Mouse (Mus musculus): ENCODE data around the gene Fgd4. TPM values are rescaled to one million over a fixed set of nuclear protein-coding genes. Genes with fewer than 3 reads are reported as not detected.
"Not testable (repeated sequence)": the region's sequence is repeated elsewhere in the genome, so short reads cannot be mapped to it uniquely, and the experiment has no call there.

Fgd4 gene
- polyA plus RNA-seq, 1 experiment, result 17.0 TPM

DNA sequence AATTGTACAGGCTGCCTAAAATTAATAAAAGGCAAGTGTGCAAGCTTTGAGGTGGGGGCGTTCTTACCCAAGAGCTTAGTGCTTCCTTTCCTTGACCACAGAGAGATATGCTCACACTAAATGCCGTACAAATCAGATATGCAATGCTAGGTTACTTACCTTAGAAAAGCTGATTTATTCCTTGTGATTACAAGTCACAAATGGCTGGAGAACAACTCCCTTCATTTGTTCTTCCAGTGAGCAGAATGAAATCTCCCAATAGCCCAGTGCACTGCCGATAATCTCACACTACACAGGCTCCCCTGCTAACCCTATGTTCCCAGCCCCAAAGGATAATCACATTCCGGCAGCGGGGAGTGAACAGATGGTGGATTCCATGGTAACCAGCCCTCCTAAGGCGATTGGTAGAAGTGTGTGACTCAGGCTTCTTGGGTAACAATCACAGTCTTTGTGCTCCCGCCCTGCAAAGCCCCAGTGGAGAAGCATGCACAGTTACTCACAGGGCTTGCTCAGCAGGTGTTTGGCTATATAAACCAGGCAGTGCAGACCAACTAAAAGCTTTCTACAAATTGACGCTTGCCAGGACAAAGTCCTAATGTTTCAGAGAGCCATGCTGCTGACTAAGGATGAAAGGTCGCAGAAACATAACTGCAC, 40.3 kb downstream of the Fgd4 start:
- no peak overlapping the region for H3K27ac ChIP-seq (replicated peaks; ENCODE audit: low read depth, low read length)
- H3K4me1 ChIP-seq (ENCODE audit: control insufficient read depth, insufficient read depth, insufficient read length, low read length), result no peaks in the 10 kb centered on the region
- H3K4me3 ChIP-seq (ENCODE audit: insufficient read depth, low read depth, low read length), result no peak overlapping the region

DNA sequence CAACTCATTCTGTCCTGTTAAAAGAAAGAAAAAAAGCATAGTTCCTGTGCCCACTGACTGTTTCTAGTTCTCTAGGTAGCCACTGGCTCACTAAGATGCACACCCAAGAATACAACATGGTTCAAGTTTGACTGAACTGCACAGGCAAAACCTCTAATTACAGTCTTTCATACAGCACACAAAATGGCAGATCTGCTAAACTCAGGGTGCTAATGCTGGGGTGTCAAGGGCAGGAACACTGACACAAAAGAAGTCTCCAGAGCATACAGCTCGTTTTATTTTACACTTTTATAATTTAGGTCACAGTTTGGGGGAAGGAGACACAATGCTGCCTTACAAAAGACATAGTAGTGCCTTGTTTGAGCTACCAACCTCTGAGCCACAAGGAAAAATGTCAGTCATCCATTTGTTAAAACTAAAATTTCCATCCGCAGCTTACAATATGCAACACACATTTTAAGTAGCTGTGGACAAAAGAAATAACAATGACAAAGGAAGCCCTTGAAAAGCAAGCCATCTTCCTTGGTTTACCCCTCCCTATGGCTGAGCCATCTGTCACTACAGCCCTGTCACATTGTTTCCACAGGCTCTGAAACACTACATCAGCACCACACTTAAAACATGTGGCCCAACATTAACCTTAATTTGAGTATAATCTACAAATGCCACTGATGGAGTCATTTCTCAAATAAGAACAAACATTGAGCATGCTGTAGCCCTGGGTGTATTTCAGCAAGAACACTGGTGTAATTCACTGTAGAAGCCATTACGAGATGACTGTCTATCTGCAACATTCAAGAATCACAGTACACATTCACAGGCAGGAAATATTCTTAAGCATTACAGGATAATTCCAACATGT, 41.1 kb downstream of the Fgd4 start:
- no peak overlapping the region for H3K4me3 ChIP-seq (ENCODE audit: insufficient read depth, low read depth, low read length)
- H3K4me1 ChIP-seq (ENCODE audit: control insufficient read depth, insufficient read depth, insufficient read length, low read length), result no peaks in the 10 kb centered on the region
- H3K27ac ChIP-seq (replicated peaks; ENCODE audit: low read depth, low read length), result no peak overlapping the region

DNA sequence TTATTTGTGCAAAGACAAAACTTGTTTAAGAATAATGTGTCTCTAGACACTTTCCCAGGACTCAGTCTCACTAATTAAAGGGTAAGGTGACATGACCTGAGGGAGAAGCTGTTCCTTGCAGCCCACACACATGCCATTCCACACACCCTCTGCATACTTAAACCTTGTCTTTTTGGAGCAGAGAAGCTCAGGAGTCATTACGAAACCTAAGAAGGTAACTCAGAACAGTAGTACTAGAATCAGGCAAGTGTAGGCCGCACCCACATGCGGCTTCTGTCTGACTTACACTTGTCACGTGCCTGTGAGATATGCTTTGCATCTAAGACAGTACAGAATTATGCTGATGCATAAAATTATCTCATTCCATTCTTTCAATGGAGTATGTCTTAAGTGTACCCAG, 42.6 kb downstream of the Fgd4 start:
- Histone ChIP-seq H3K4me3 (ENCODE audit: insufficient read depth, low read depth, low read length) (no peak overlapping the region), H3K27ac (replicated peaks; ENCODE audit: low read depth, low read length) (no peak overlapping the region), H3K4me1 (ENCODE audit: control insufficient read depth, insufficient read depth, insufficient read length, low read length) (no peaks in the 10 kb centered on the region)

DNA sequence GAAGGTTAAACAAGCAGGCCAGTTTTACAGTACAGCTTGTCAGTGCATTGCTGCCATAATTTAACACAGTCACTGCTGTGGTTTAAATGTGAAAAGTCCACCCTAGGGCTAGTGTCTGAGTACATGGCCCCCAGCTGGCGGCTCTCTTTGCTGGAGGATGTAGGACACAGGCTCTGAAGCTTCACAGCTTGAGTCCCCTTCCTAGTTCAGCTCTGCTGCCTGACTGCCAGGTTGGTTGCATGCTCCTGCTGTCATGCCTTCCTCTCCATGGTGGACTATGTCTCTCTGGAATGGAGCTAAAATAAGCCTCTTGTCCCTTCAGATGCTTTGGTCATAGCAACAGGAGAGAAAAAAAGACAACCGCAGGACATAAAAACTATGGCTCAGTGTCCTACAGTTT, 46.3 kb downstream of the Fgd4 start:
- no peaks in the 10 kb centered on the region for H3K4me1 ChIP-seq (ENCODE audit: control insufficient read depth, insufficient read depth, insufficient read length, low read length)
- H3K4me3 ChIP-seq (ENCODE audit: insufficient read depth, low read depth, low read length), result no peak overlapping the region
- no peak overlapping the region for H3K27ac ChIP-seq (replicated peaks; ENCODE audit: low read depth, low read length)

DNA sequence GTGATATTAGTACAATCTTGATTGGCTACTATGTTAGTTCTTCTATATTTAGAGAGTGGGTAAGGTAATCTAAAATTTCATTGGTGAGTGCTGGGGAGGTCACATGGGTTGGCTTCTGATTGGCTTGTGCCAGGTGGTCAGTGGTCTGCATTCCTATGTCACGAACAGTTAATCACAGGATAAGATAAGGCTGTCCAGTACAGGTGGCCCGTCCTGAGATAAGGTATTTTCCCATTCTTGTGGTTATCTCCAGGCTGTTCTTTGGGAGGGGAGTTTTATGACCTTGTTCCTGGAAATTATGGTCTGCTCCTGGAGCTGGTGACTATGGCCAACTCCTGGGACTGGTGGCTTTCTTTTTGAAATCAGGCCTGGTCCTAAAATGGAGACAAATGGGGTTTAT, 48.2 kb downstream of the Fgd4 start:
- Histone ChIP-seq H3K4me3 (ENCODE audit: insufficient read depth, low read depth, low read length) (no peak overlapping the region), H3K4me1 (ENCODE audit: control insufficient read depth, insufficient read depth, insufficient read length, low read length) (no peaks in the 10 kb centered on the region), H3K27ac (replicated peaks; ENCODE audit: low read depth, low read length) (no peak overlapping the region)

DNA sequence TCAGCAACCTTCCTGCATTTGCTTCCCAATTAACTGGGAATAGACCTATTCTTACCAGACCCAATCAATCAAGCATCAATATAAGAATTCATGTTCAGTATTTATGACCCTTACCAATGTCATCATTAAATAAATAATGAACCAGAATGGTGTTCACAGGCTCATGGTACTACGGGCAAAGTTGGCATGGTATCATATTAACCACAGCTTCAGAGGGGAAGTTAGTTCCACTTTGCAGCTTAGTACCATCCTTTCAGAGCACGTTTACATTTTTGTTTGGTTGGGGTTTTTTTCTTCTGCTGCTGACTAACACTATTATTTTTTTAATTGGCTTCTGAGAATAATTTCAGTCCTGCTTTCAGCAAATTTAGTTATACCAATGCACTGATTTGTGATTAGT, 51.2 kb downstream of the Fgd4 start:
- Histone ChIP-seq H3K27ac (replicated peaks; ENCODE audit: low read depth, low read length) (no peak overlapping the region), H3K4me3 (ENCODE audit: insufficient read depth, low read depth, low read length) (no peak overlapping the region), H3K4me1 (ENCODE audit: control insufficient read depth, insufficient read depth, insufficient read length, low read length) (no peaks in the 10 kb centered on the region)

DNA sequence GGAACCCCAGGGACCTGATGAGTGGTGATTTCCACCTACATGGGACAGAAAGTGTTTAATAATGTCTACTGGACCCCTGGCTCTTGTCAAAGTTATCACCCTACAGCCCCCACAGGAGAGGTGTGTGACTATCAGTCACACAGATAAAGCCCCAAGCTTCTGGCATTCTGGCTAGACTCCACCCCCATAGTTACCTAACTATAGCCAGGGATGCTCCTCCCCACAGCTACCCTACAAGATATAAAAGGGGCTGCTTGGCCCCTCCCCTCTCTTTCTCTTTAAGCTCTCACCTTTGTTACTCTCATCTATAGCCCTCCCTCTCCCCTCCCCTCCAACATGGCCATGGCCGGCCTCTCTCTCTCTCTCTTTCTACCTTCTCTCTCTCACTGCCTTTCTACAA, 53.7 kb downstream of the Fgd4 start:
- Histone ChIP-seq H3K4me3 (ENCODE audit: insufficient read depth, low read depth, low read length) (no peak overlapping the region), H3K4me1 (ENCODE audit: control insufficient read depth, insufficient read depth, insufficient read length, low read length) (peaks cover 3% of the 10 kb centered on the region), H3K27ac (replicated peaks; ENCODE audit: low read depth, low read length) (no peak overlapping the region)

DNA sequence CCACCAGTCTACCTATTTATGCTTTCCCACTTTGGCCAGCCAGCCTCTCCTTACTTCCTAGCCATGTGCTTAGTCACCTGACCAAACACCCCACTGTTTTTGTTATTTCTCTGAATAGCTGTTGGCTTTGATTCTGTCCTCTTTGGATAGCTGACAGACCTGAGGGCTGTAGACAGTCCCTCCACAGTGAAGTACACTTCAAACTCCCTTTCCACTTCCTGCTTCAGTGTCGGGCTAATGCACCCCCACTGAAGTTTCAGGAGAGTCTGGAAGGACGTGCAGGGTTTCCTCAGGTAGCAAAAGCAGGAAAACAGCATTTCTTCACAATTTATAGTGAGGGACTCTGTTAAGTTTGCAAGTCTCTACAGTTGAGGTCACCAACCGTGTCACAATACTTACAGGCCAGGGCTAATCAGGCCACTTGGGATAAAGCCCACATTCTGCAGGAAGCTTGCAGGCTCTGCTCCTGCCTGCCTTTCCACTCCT, 57.4 kb downstream of the Fgd4 start:
- Histone ChIP-seq H3K27ac (replicated peaks; ENCODE audit: low read depth, low read length) (0 out of 2 replicates have a peak overlapping the region, but pooled peaks have one; percentile 8), H3K4me1 (ENCODE audit: control insufficient read depth, insufficient read depth, insufficient read length, low read length) (peaks cover 3% of the 10 kb centered on the region), H3K4me3 (ENCODE audit: insufficient read depth, low read depth, low read length) (no peak overlapping the region)

DNA sequence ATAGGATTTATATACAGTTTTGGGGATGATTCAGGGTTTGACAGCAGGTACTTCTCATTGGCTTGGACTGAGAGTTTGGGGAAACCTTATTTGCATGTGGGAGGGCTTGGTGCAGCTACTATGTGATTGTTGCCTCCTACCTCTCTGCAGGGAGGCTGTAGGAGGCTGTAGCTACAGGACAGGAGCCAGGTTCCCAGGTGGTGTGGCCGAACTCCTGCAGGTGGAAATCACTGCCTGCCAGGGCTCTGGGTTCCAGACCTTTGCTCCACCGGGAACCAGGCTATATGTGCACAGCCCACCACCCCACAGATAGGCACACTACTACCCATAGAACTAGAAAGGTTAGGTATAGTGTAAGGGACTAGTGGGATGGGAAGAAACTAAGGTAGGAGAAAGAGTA, 61.0 kb downstream of the Fgd4 start:
- not testable (repeated sequence) for H3K27ac ChIP-seq (replicated peaks; ENCODE audit: low read depth, low read length); H3K4me1 ChIP-seq (ENCODE audit: control insufficient read depth, insufficient read depth, insufficient read length, low read length); H3K4me3 ChIP-seq (ENCODE audit: insufficient read depth, low read depth, low read length)

DNA sequence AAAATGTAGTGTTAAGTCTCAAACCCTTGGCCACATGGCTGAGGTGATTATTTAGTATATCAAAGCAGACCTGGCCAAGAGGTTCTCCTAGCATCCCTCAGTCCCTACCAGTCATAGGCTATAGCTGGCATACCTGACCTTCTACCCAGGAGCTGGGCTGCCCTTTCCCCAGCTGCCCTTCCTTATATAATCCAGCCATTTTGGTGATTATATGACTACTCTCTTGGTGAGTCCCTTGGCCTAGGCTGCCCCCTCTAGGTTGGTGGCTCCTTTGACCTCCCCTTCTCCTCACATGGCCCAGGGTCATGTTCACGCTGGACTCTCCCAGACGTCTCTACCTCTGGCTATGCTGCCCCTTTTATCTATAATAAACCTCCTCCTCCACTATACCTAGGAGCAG, 65.1 kb downstream of the Fgd4 start:
- H3K27ac ChIP-seq (replicated peaks; ENCODE audit: low read depth, low read length), result no peak overlapping the region
- no peaks in the 10 kb centered on the region for H3K4me1 ChIP-seq (ENCODE audit: control insufficient read depth, insufficient read depth, insufficient read length, low read length)
- H3K4me3 ChIP-seq (ENCODE audit: insufficient read depth, low read depth, low read length), result no peak overlapping the region

DNA sequence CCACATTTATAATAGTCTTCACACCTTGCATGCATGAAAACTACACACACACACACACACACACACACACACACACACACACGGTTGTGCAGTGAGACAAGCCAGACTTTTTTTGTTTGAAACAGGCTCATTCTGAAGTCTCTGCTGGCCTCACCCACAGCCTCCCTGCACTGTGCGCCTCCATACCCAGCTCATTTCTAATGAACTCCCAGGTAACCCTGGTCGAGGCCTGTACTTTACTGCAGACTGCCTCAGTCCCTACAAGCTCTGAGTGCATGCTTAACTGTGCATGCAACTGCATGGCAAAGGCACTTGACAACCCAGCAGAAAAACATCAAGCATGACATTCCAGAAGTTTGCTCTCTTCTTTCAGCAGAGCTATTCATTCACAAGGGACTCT, 72.3 kb downstream of the Fgd4 start:
- Histone ChIP-seq H3K4me1 (ENCODE audit: control insufficient read depth, insufficient read depth, insufficient read length, low read length) (peaks cover 9% of the 10 kb centered on the region), H3K27ac (replicated peaks; ENCODE audit: low read depth, low read length) (no peak overlapping the region), H3K4me3 (ENCODE audit: insufficient read depth, low read depth, low read length) (no peak overlapping the region)

DNA sequence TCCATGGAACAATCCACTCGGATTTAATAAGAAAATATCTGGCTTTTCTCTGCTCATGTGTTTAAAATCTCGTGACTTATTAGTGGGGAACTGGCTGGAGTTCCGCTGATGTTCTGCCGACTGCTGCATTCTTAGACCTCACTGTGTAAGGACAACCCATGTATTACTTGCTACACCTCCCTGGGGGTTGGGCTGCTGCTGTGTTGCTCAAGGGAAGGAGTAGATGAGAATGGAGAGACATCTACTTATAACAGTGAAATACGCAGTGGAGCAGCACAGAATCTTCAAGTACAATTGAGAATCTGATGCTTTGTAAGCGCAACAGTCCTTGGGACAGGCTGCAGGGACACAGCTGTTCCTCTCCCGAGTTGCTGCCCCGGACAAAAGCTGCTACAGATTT, 73.1 kb downstream of the Fgd4 start:
- Histone ChIP-seq H3K27ac (replicated peaks; ENCODE audit: low read depth, low read length) (peak overlapping the region; percentile 90), H3K4me1 (ENCODE audit: control insufficient read depth, insufficient read depth, insufficient read length, low read length) (peaks cover 9% of the 10 kb centered on the region), H3K4me3 (ENCODE audit: insufficient read depth, low read depth, low read length) (peak overlapping the region; percentile 43)

DNA sequence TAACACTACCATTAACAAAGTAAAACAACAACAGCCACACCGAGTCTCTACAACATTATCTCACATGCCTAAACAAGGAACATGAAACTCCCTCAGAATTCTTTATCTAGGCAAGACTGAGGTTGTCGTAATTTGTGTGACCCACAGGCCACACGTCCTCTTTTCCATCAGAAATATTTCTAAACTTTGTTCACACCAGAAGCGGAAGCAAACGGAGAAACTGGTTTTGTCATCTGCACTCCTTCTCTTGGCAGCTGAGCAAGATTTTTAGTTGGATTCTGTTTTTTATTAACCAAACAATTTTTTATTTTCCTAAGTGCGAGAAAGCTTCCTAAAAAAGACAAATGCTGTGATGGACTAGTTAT, 73.6 kb downstream of the Fgd4 start:
- H3K4me3 ChIP-seq (ENCODE audit: insufficient read depth, low read depth, low read length), result peak overlapping the region; percentile 43
- peaks cover 9% of the 10 kb centered on the region for H3K4me1 ChIP-seq (ENCODE audit: control insufficient read depth, insufficient read depth, insufficient read length, low read length)
- peak overlapping the region; percentile 90 for H3K27ac ChIP-seq (replicated peaks; ENCODE audit: low read depth, low read length)

DNA sequence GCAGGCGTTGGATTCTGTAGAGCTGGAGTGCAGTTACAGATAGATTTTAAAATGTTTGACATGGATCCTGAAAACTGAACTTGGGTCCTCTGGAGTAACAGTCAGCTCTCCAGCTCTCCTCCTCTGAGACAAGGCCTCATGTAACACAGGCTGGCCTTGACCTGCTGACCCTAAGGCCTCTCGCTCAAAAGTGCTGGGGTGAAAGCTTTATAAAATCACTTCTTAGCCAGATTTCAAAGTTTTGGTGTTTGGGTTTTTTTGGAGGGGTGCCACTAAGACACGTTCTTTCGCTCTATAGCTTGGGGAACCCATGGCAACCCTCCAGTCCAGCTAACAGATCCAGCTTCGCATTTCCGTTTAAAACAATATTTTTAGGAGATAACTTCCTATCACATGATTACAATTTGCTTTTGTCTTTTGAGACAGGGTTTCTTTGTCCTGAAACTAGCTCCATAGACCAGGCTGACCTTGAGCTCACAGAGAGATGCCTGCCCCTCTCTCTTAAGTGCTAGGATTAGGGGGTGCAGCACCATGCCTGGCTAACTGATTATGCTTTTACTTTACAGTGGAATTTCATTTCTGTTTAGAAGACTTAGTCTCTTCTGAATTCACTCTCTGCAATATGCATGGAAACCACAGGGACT, 74.1 kb downstream of the Fgd4 start:
- Histone ChIP-seq H3K4me1 (ENCODE audit: control insufficient read depth, insufficient read depth, insufficient read length, low read length) (peaks cover 9% of the 10 kb centered on the region), H3K27ac (replicated peaks; ENCODE audit: low read depth, low read length) (peak overlapping the region; percentile 90), H3K4me3 (ENCODE audit: insufficient read depth, low read depth, low read length) (peak overlapping the region; percentile 43)

DNA sequence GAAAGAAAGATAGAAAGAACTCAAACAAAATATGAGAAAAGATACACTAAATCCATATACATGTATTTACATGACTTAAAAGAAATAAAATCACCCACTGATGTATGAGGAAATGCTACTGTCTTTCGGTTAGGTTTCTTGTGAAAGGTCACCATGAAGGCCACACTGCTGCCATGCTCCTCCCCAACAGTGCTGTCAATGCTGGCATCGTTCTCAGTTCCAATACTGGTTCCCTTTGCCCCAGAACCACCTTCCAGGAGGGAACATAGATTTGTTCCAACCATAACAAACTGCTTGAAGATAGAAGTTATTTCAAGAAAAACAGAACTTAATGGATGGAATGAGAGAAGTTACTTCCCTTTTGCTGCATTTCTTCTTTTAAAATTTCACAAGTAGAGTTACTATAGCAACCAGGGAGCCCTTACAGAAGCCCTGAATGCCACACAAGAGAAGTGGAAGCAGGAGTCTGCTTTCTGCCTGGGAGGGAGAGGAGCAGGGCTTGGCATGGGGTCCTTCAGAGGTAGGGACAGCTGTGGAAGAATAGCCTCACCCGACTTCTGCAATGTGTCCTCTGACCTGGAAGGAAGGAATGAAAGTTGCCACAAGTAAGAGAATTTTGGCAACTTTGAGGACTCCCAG, 75.0 kb downstream of the Fgd4 start:
- Histone ChIP-seq H3K4me1 (ENCODE audit: control insufficient read depth, insufficient read depth, insufficient read length, low read length) (peaks cover 9% of the 10 kb centered on the region), H3K4me3 (ENCODE audit: insufficient read depth, low read depth, low read length) (peak overlapping the region; percentile 43; the same call in 1 of the 2 replicates), H3K27ac (replicated peaks; ENCODE audit: low read depth, low read length) (peak overlapping the region; percentile 90)

Data from brown adipose tissue, adult 24 weeks (tissue).